Mouse (Mus musculus): ENCODE data around the gene Cnpy4. TPM values are rescaled to one million over a fixed set of nuclear protein-coding genes. Genes with fewer than 3 reads are reported as not detected.

Cnpy4 gene
- total and polyA plus RNA-seq, 2 experiments from 2014 or later: 3.6 to 8.7 TPM

GRCm38 (mm10) chr5:138160224-138160762, 27.0 kb upstream of the Cnpy4 start:
- WGBS: 65% methylated on average over 7 of the region's 7 CpGs
- H3K27me3 ChIP-seq (ENCODE audit: control insufficient read depth, insufficient read depth, low read length): no peaks in the 10 kb centered on the region

GRCm38 (mm10) chr5:138160842-138161665, 26.2 kb upstream of the Cnpy4 start, which contains the start of gene Cops6:
Gene Cops6, plus strand, starts transcription at chr5:138161071.
- Histone ChIP-seq H3K9ac (replicated peaks; ENCODE audit: low read depth, low read length) (peak within 1 kb of the TSS; percentile 86), H3K36me3 (replicated peaks; ENCODE audit: control insufficient read depth, insufficient read depth, low read length) (peaks cover 38% of the 10 kb centered on the region), H3K4me3 (ENCODE audit: low read depth, low read length) (peak within 1 kb of the TSS; percentile 89), H3K27me3 (ENCODE audit: control insufficient read depth, insufficient read depth, low read length) (no peaks in the 10 kb centered on the region), H3K4me1 (ENCODE audit: control insufficient read depth, insufficient read depth) (peaks cover 6% of the 10 kb centered on the region; the same call in 1 of the 2 replicates), H3K9me3 (replicated peaks; ENCODE audit: control insufficient read depth, low read length) (no peaks in the 10 kb centered on the region), H3K4me2 (ENCODE audit: low read depth, low read length) (peak within 1 kb of the TSS; percentile 93), H3K27ac (ENCODE audit: low read depth) (peak within 1 kb of the TSS; percentile 65)
- TF ChIP-seq EP300 (IDR thresholded peaks at IDR 0.05; ENCODE audit: low read depth) (no peak), CTCF (IDR thresholded peaks at IDR 0.05; ENCODE audit: low read depth) (0 out of 2 replicates have a peak, but pooled peaks have one; percentile 7)
- WGBS: under 1% methylated on average over 42 of the region's 42 CpGs
- ATAC-seq (ENCODE audit: insufficient read depth, low read depth): peak; percentile 95
- peak; percentile 93 for DNase-seq (ENCODE audit: low spot score)

More at GRCm38 (mm10) chr5:138160224-138160762, 27.0 kb upstream of the Cnpy4 start:
- Histone ChIP-seq H3K27ac (ENCODE audit: low read depth) (peak overlapping the region; percentile 65), H3K4me1 (ENCODE audit: control insufficient read depth, insufficient read depth) (peaks cover 6% of the 10 kb centered on the region; the same call in 1 of the 2 replicates), H3K9ac (replicated peaks; ENCODE audit: low read depth, low read length) (0 out of 2 replicates have a peak overlapping the region, but pooled peaks have one; percentile 86), H3K36me3 (replicated peaks; ENCODE audit: control insufficient read depth, insufficient read depth, low read length) (peaks cover 30% of the 10 kb centered on the region), H3K9me3 (replicated peaks; ENCODE audit: control insufficient read depth, low read length) (no peaks in the 10 kb centered on the region), H3K4me2 (ENCODE audit: low read depth, low read length) (peak overlapping the region; percentile 93), H3K4me3 (ENCODE audit: low read depth, low read length) (peak overlapping the region; percentile 89)
- TF ChIP-seq CTCF (IDR thresholded peaks at IDR 0.05; ENCODE audit: low read depth): no peak
- TF ChIP-seq EP300 (IDR thresholded peaks at IDR 0.05; ENCODE audit: low read depth): no peak
- DNase-seq (ENCODE audit: low spot score) (no peak), ATAC-seq (ENCODE audit: insufficient read depth, low read depth) (no peak)

GRCm38 (mm10) chr5:138163046-138163445, 24.2 kb upstream of the Cnpy4 start:
- H3K27me3 ChIP-seq (ENCODE audit: control insufficient read depth, insufficient read depth, low read length): no peaks in the 10 kb centered on the region
- peaks cover 58% of the 10 kb centered on the region for H3K36me3 ChIP-seq (replicated peaks; ENCODE audit: control insufficient read depth, insufficient read depth, low read length)
- TF ChIP-seq CTCF (IDR thresholded peaks at IDR 0.05; ENCODE audit: low read depth): no peak
- TF ChIP-seq EP300 (IDR thresholded peaks at IDR 0.05; ENCODE audit: low read depth): no peak
- H3K4me2 ChIP-seq (ENCODE audit: low read depth, low read length): no peak overlapping the region
- WGBS: 65% methylated on average over 6 of the region's 6 CpGs
- H3K4me1 ChIP-seq (ENCODE audit: control insufficient read depth, insufficient read depth): peaks cover 6% of the 10 kb centered on the region; the same call in 1 of the 2 replicates
- no peak overlapping the region for H3K9ac ChIP-seq (replicated peaks; ENCODE audit: low read depth, low read length)
- H3K4me3 ChIP-seq (ENCODE audit: low read depth, low read length): no peak overlapping the region
- no peak for ATAC-seq (ENCODE audit: insufficient read depth, low read depth)
- no peaks in the 10 kb centered on the region for H3K9me3 ChIP-seq (replicated peaks; ENCODE audit: control insufficient read depth, low read length)
- DNase-seq (ENCODE audit: low spot score): no peak
- H3K27ac ChIP-seq (ENCODE audit: low read depth): no peak overlapping the region

GRCm38 (mm10) chr5:138163610-138164009, 23.7 kb upstream of the Cnpy4 start:
- H3K4me1 ChIP-seq (ENCODE audit: control insufficient read depth, insufficient read depth): peaks cover 6% of the 10 kb centered on the region; the same call in 1 of the 2 replicates
- no peak overlapping the region for H3K27ac ChIP-seq (ENCODE audit: low read depth)
- H3K36me3 ChIP-seq (replicated peaks; ENCODE audit: control insufficient read depth, insufficient read depth, low read length): peaks cover 63% of the 10 kb centered on the region
- no peak overlapping the region for H3K4me3 ChIP-seq (ENCODE audit: low read depth, low read length)
- H3K4me2 ChIP-seq (ENCODE audit: low read depth, low read length): no peak overlapping the region
- ATAC-seq (ENCODE audit: insufficient read depth, low read depth): no peak
- H3K27me3 ChIP-seq (ENCODE audit: control insufficient read depth, insufficient read depth, low read length): no peaks in the 10 kb centered on the region
- H3K9me3 ChIP-seq (replicated peaks; ENCODE audit: control insufficient read depth, low read length): no peaks in the 10 kb centered on the region
- H3K9ac ChIP-seq (replicated peaks; ENCODE audit: low read depth, low read length): no peak overlapping the region
- TF ChIP-seq CTCF (IDR thresholded peaks at IDR 0.05; ENCODE audit: low read depth): no peak
- no peak for TF ChIP-seq EP300 (IDR thresholded peaks at IDR 0.05; ENCODE audit: low read depth)
- 74% methylated on average over 10 of the region's 10 CpGs for WGBS
- no peak for DNase-seq (ENCODE audit: low spot score)

- peaks cover 72% of the 10 kb centered on the region for H3K36me3 ChIP-seq (replicated peaks; ENCODE audit: control insufficient read depth, insufficient read depth, low read length)
- H3K27ac ChIP-seq (ENCODE audit: low read depth): no peak overlapping the region
- no peaks in the 10 kb centered on the region for H3K27me3 ChIP-seq (ENCODE audit: control insufficient read depth, insufficient read depth, low read length)
- 67% methylated on average over 8 of the region's 8 CpGs for WGBS
- no peak for ATAC-seq (ENCODE audit: insufficient read depth, low read depth)
- no peak for DNase-seq (ENCODE audit: low spot score)
- peaks cover 13% of the 10 kb centered on the region for H3K4me1 ChIP-seq (ENCODE audit: control insufficient read depth, insufficient read depth)
- H3K9ac ChIP-seq (replicated peaks; ENCODE audit: low read depth, low read length): no peak overlapping the region
- no peaks in the 10 kb centered on the region for H3K9me3 ChIP-seq (replicated peaks; ENCODE audit: control insufficient read depth, low read length)
- TF ChIP-seq EP300 (IDR thresholded peaks at IDR 0.05; ENCODE audit: low read depth) (no peak), CTCF (IDR thresholded peaks at IDR 0.05; ENCODE audit: low read depth) (no peak)
- H3K4me3 ChIP-seq (ENCODE audit: low read depth, low read length): no peak overlapping the region
- H3K4me2 ChIP-seq (ENCODE audit: low read depth, low read length): no peak overlapping the region
These were observed 21.7 kb upstream of the Cnpy4 start for GRCm38 (mm10) chr5:138165594-138165993.
